In genomic region chr1:158669971-158670592, GRCm38 (mm10) we compare ENCODE assay signal across 8 mouse cellular contexts.
DNase-seq lines count a peak whose midpoint lies in the region; ATAC-seq and TF ChIP-seq lines count a peak whose summit lies in the region.

No protein-coding gene starts in this region.

- no peaks in the 10 kb centered on the region for H3K36me3 ChIP-seq in CH12.LX (replicated peaks in 1 of 2; ENCODE audit: control insufficient read depth in 1 of 2, insufficient read depth in 1 of 2, low read length in 1 of 2)
- no peaks in the 10 kb centered on the region for H3K36me3 ChIP-seq in lung, embryonic 16.5 days (ENCODE audit: control insufficient read depth, insufficient read depth, low read length)

- H3K4me2 ChIP-seq in CH12.LX (ENCODE audit: insufficient read depth, low read depth, poor library complexity, severe bottlenecking): peak overlapping the region; percentile 81
- no peak overlapping the region for H3K4me2 ChIP-seq in lung, embryonic 16.5 days (ENCODE audit: low read depth, low read length)

- TF ChIP-seq EP300 in CH12.LX (IDR thresholded peaks at IDR 0.05; ENCODE audit: low read length): no peak

- peak; percentile 99 for TF ChIP-seq RAD21 in CH12.LX (IDR thresholded peaks at IDR 0.05; ENCODE audit: low read depth, low read length)

- H3K9ac ChIP-seq in CH12.LX (ENCODE audit: insufficient read depth, low read depth): no peak overlapping the region
- H3K9ac ChIP-seq in lung, embryonic 16.5 days (ENCODE audit: low read length): no peak overlapping the region

- 29% methylated on average over 3 of the region's 3 CpGs for WGBS in lung, embryonic 16.5 days

- DNase-seq in CH12.LX (ENCODE audit: extremely low read depth): peak; percentile 84
- peak; percentile 78 for DNase-seq in adrenal gland, postnatal 10 days
- peak; percentile 53 for DNase-seq in embryo, embryonic 9.5 days (ENCODE audit: extremely low spot score)
- DNase-seq in heart, postnatal 10 days: peak; percentile 62 to 75
- peak; percentile 39 to 77 for DNase-seq in kidney, postnatal 36 days
- DNase-seq in retina, embryonic 14.5 days (ENCODE audit: low spot score): peak; percentile 81
- peak; percentile 26 for DNase-seq in yolk sac, embryonic 10.5 days (ENCODE audit: low spot score)

- H3K27ac ChIP-seq in CH12.LX (ENCODE audit: insufficient read depth, low read depth): no peak overlapping the region
- no peak overlapping the region for H3K27ac ChIP-seq in lung, embryonic 16.5 days (ENCODE audit: low read length)

- TF ChIP-seq POLR2A in CH12.LX (IDR thresholded peaks at IDR 0.05; ENCODE audit: low read depth, low read length): no peak

- peak; percentile 82 to 93 for TF ChIP-seq CTCF in CH12.LX (conservative IDR thresholded peaks at IDR 0.05 in 1 of 2, IDR thresholded peaks at IDR 0.05 in 1 of 2; ENCODE audit: low read depth in 2 of 2, low read length in 2 of 2)

- ATAC-seq in lung, embryonic 16.5 days (ENCODE audit: low read depth): peak; percentile 83

- H3K4me3 ChIP-seq in CH12.LX (replicated peaks in 1 of 3; ENCODE audit: low read depth in 2 of 3, low read length in 2 of 3, poor library complexity in 1 of 3): no peak overlapping the region
- no peak overlapping the region for H3K4me3 ChIP-seq in lung, embryonic 16.5 days (ENCODE audit: low read length)

- no peaks in the 10 kb centered on the region for H3K79me2 ChIP-seq in CH12.LX (replicated peaks; ENCODE audit: control insufficient read depth, extremely low read depth, insufficient read depth, poor library complexity, severe bottlenecking)

- intact Hi-C loops in heart, postnatal 10 days (cut with DNase I): loop anchor here (1.0 kb wide), 2 partner anchors 283 to 465 kb away; no protein-coding TSS in a partner anchor

- peaks cover 0 to 23% of the 10 kb centered on the region in 2 experiments; a peak in 3 of 4 replicates for H3K4me1 ChIP-seq in CH12.LX (ENCODE audit: control insufficient read depth in 1 of 2, insufficient read depth in 2 of 2)
- no peaks in the 10 kb centered on the region for H3K4me1 ChIP-seq in lung, embryonic 16.5 days (replicated peaks; ENCODE audit: control insufficient read depth, insufficient read depth, low read length)

- in situ Hi-C loops in CH12.LX (cut with MboI; ENCODE audit: low pct_ligation_motif_present, low pct_unique_long_range_greater_than_20kb, low sequenced_read_pairs): loop anchor here (5.0 to 25.0 kb wide), 3 partner anchors 282 to 1108 kb away; no protein-coding TSS in a partner anchor

- no peaks in the 10 kb centered on the region for H3K27me3 ChIP-seq in CH12.LX (replicated peaks)
- H3K27me3 ChIP-seq in lung, embryonic 16.5 days (ENCODE audit: control insufficient read depth, insufficient read depth, low read depth, low read length): no peaks in the 10 kb centered on the region

- dilution Hi-C loops in CH12.LX (cut with MboI; ENCODE audit: extremely low pct_ligation_motif_present, extremely low pct_unique_long_range_greater_than_20kb, low sequenced_read_pairs): no loop called here

- H3K9me3 ChIP-seq in CH12.LX (replicated peaks; ENCODE audit: low read length): no peaks in the 10 kb centered on the region
- no peaks in the 10 kb centered on the region for H3K9me3 ChIP-seq in lung, embryonic 16.5 days (ENCODE audit: control insufficient read depth, low read length)

TF ChIP-seq in CH12.LX, 34 proteins besides CTCF, POLR2A, EP300 and RAD21:
- TF ChIP-seq ELF1 (IDR thresholded peaks at IDR 0.05; ENCODE audit: low read depth, low read length) (peak; percentile 80), TBP (conservative IDR thresholded peaks at IDR 0.05; ENCODE audit: low read depth, low read length) (no peak), ETS1 (conservative IDR thresholded peaks at IDR 0.05; ENCODE audit: low read depth, low read length) (no peak), ZC3H11A (IDR thresholded peaks at IDR 0.05; ENCODE audit: low read depth, low read length) (peak; percentile 55; the same call in 1 of the 2 replicates), RCOR1 (conservative IDR thresholded peaks at IDR 0.05; ENCODE audit: low read depth, low read length) (no peak), IRF4 (IDR thresholded peaks at IDR 0.05; ENCODE audit: low read depth, low read length) (peak; percentile 74), POLR2AphosphoS2 (IDR thresholded peaks at IDR 0.05; ENCODE audit: low read depth, low read length) (no peak), MAX (IDR thresholded peaks at IDR 0.05; ENCODE audit: low read length) (no peak), JUND (conservative IDR thresholded peaks at IDR 0.05; ENCODE audit: low read depth, low read length) (no peak), HCFC1 (IDR thresholded peaks at IDR 0.05; ENCODE audit: low read depth, low read length) (no peak), SMC3 (IDR thresholded peaks at IDR 0.05; ENCODE audit: low read depth, low read length) (peak; percentile 90), E2F4 (IDR thresholded peaks at IDR 0.05; ENCODE audit: insufficient replicate concordance, low read depth, low read length) (no peak), MXI1 (IDR thresholded peaks at IDR 0.05; ENCODE audit: low read depth, low read length) (no peak), SIN3A (IDR thresholded peaks at IDR 0.05; ENCODE audit: low read length) (no peak), ZMIZ1 (IDR thresholded peaks at IDR 0.05; ENCODE audit: low read depth, low read length) (no peak), PAX5 (IDR thresholded peaks at IDR 0.05; ENCODE audit: low read length) (no peak), CHD1 (IDR thresholded peaks at IDR 0.05; ENCODE audit: low read depth, low read length) (no peak), NRF1 (IDR thresholded peaks at IDR 0.05; ENCODE audit: low read depth, low read length) (no peak), ZKSCAN1 (IDR thresholded peaks at IDR 0.05; ENCODE audit: borderline replicate concordance, low read depth, low read length) (no peak), BHLHE40 (IDR thresholded peaks at IDR 0.05; ENCODE audit: low read depth, low read length) (no peak), NELFE (IDR thresholded peaks at IDR 0.05; ENCODE audit: low read depth, low read length) (peak; percentile 24; the same call in 1 of the 2 replicates), TCF12 (IDR thresholded peaks at IDR 0.05; ENCODE audit: low read depth, low read length) (no peak), CHD2 (IDR thresholded peaks at IDR 0.05; ENCODE audit: low read length) (no peak), JUN (IDR thresholded peaks at IDR 0.05; ENCODE audit: insufficient read depth, low read depth, low read length) (no peak), KAT2A (IDR thresholded peaks at IDR 0.05; ENCODE audit: insufficient replicate concordance, low read length) (no peak), MAZ (IDR thresholded peaks at IDR 0.05; ENCODE audit: low read depth, low read length) (peak; percentile 80), UBTF (IDR thresholded peaks at IDR 0.05; ENCODE audit: low read depth, low read length) (no peak), ZNF384 (IDR thresholded peaks at IDR 0.05; ENCODE audit: low read depth, low read length) (peak; percentile 60), MAFK (IDR thresholded peaks at IDR 0.05; ENCODE audit: insufficient replicate concordance, low read length) (no peak), GABPA (IDR thresholded peaks at IDR 0.05; ENCODE audit: insufficient replicate concordance, low read depth, low read length) (no peak), USF2 (conservative IDR thresholded peaks at IDR 0.05; ENCODE audit: low read depth, low read length) (no peak)

Comparison
In these comparisons a context has a peak if more than half of its experiments do, and no peak if none do; other contexts are left out.
1. DNase-seq: peak in every context shown above with its lines; median percentile 84 in CH12.LX; 81 in retina, embryonic 14.5 days; 78 in adrenal gland, postnatal 10 days; 68 in heart, postnatal 10 days; 58 in kidney, postnatal 36 days; 53 in embryo, embryonic 9.5 days; 26 in yolk sac, embryonic 10.5 days.